Mouse (Mus musculus) frontal cortex, adult 2 months (tissue): ENCODE measurements at regions not wholly inside any gene's neighbourhood (a gene's known extent, or its start where the extent isn't known, plus 50 kb on each side); places are given as distances from the start of the nearest gene placed in this dataset.

ENCODE experiments used
- DNase-seq, 2 experiments: peaks; one replicate each; pipeline ENCODE4 v3.0.0; 2022; ENCODE audit warnings: low spot score in 1 of 2; ENCODE audit errors: extremely low spot score in 1 of 2

GRCm38 (mm10) chr13:71657898-71658297, 305.6 kb downstream of the Irx1 start:
- DNase-seq: no peak

GRCm38 (mm10) chr13:71653939-71654467, 309.5 kb downstream of the Irx1 start:
- no peak for DNase-seq

DNA sequence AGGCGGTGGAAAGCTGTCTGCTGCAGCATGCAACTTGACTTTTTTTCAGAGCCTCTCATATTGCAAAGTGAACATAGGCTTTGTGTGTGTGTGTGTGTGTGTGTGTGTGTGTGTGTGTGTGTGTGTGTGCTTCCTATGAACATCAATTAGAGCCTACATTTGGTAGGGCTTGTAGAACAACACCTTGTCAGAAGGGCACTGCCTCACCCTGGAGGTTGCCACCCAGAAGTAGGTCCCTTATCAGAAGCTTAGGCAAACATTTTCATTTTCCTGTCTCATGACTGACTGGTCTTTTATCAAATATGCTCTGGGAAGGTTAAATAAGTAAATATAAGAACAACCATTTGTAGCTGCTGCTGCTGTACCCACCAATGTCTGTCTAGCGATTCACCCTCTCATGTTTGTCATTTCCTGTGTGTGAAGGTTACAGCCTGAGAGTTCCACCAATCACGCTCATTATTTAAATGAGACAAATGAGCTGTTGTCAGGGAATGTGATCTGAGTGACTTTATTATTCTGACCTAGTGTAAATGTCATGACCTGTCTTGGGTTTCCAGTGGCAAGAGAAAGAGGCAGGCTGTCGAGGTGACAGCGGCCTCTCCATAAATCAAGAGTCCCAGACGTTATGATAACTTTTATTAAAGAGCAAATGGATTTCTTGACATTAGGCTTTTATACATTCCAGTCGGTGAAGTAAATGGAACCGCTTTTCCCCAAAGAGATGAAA, 310.1 kb downstream of the Irx1 start:
- no peak for DNase-seq

DNA sequence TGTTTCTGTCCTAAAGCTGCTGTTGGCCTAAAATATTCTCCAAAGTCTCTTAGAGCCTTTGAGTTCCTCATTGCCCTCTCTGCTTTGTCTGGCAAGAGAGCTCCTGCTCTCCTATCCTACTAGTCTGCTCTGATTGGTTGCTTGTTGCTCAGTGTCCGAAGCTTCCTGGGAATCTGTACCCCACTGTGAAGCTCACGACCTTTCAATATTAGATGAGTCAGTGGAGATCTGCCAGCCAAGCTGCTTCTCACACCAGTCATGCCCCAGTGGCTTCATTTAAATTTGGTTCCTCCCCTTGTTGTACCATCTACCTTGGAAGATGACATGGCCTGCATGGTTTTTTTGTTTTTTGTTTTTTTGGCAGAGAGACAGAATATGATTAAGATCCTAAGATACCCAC, 313.6 kb downstream of the Irx1 start:
- DNase-seq: no peak

DNA sequence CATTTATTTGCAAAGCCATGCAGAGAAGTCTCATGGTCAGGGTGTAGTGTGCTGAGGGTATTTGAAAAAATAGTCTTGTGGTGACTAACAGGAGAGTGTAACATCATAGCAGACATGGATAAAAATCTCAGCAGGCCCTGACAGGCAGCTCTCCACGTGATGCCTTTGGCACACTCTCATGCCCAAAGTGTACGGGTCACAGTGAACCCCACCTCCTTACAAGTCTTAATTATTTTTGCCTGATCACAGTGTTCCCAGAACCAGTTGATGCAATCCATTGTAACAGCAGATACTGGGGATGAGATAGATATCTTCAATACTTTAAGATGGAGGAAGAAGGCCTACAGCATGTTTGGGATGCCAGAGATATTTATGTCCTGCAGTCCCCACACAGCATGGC, 314.5 kb downstream of the Irx1 start:
- DNase-seq: no peak

GRCm38 (mm10) chr13:71631447-71631846, 332.1 kb downstream of the Irx1 start:
- peak in 1 of 2 experiments; percentile 1 for DNase-seq

- no peak for DNase-seq
Measured at GRCm38 (mm10) chr13:71617198-71617597, 346.3 kb downstream of the Irx1 start.

GRCm38 (mm10) chr13:71612393-71613179, 350.9 kb downstream of the Irx1 start:
- no peak for DNase-seq

- no peak for DNase-seq
Measured at GRCm38 (mm10) chr13:71582486-71582885, 381.0 kb downstream of the Irx1 start.

DNA sequence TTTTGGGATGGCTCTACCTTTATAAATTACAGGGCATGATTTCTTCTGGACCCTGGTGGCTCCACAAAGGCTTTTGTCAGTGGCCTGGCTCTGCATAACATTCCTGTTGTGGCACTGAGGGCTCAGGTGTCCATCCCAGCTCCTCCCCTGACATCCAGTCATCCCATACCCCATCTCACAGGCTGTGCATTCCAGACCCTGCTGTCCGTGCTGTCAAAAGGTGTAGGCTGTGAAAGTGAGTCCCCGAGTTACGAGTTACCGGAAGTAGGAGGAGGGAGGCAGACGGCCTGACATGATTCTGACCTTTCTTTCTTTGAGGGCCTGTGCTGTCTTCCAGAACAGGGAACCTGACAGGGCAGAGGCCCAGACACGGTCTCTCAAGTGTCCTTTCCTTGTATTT, 397.6 kb downstream of the Irx1 start:
- no peak for DNase-seq

DNA sequence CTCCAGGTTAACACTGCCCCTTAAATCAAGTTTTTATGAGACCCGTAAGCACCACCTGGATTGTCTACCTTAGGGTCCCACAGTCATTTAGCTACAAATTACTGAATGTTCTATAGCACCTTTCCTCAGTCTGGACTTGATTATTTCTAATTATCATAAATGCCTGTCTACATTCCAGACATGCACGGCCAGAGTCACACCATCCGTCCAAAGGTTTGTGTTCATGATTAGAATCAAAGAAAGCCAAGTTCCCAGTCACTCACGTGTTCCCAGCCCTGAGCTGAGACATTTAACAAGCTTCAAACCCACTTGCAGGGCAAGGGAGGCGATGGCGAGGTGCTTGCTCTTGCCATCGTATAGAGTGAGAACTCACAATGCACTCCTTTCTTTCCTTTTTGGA, 398.1 kb downstream of the Irx1 start:
- DNase-seq: no peak

GRCm38 (mm10) chr13:71558477-71559215, 404.9 kb downstream of the Irx1 start:
- DNase-seq: no peak

GRCm38 (mm10) chr13:71555471-71555870, 408.1 kb downstream of the Irx1 start:
- DNase-seq: no peak

- DNase-seq: no peak
Measured at GRCm38 (mm10) chr13:71550109-71550508, 413.4 kb downstream of the Irx1 start.

DNA sequence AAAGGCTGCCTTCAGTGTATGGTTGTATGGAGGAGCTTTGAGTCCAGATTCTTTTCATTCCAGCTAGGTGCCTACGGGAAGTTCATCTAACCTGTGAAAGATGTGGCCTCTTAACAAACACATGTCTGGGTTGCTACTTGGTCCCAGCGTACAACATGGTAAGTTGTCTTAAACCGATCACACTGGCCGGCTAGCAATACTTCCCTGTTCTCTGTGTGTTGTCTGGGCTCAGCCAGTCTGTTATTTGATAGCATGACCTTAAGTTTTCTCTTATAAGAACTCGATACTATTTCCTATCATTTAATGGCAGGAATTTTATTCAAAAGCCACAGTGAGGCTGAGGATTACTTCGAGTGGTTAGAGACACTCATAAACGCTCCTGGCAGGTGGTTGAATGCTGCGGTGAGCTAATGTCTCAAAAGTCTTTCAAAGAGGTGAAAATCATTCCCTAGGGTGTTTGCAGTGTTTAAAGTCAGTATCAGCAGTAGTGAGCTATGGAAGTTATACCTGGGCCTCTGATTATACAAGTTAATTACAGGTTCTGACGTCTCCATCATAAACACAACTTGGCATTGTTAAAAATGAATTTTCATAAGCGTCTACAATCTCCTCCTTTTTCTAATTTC, 414.2 kb downstream of the Irx1 start:
- DNase-seq: no peak

DNA sequence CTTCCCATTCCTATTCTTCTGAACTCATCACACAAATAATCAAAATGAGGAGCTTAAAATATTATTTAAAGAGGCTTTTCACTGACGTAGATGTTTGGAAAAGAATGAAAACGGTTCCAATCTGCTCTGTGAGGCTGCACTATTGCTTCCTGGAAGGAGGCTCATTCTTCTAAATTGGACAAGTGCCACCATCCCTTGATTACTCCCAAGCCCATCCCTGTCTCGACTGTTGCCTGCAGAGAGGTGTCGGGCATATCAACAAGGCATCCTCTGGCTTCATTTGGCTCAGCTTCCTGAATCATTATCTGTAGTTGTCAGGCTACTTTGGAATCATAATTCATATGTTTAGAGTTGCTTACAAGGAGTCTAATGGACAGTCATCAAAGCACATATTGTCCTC, 425.3 kb downstream of the Irx1 start:
- no peak for DNase-seq

DNA sequence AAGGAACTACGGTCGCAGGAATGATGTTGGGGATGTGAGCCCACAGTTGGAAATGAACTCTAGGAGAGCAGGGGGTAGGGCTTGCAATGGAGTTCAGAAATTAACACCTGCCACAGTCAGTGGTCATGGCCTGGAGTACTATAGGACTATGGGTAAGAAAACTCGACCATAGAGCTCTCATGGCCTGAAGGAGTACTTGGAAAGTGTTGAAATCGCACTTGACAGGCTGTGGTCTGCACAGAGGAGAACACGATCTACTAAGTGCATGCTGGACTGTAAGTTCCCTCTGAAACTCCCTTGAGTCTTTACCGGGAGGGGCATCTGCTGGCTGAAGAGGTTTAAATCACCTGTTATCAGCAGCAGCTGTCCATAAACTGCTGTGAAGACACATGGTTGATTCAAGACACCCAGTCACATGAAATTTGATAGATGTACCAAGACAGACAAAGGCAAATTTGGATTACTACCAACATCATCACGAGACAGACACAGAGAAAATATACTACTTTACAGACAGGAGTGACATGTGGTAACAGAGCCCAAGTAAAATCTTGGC, 430.6 kb downstream of the Irx1 start:
- DNase-seq: no peak

DNA sequence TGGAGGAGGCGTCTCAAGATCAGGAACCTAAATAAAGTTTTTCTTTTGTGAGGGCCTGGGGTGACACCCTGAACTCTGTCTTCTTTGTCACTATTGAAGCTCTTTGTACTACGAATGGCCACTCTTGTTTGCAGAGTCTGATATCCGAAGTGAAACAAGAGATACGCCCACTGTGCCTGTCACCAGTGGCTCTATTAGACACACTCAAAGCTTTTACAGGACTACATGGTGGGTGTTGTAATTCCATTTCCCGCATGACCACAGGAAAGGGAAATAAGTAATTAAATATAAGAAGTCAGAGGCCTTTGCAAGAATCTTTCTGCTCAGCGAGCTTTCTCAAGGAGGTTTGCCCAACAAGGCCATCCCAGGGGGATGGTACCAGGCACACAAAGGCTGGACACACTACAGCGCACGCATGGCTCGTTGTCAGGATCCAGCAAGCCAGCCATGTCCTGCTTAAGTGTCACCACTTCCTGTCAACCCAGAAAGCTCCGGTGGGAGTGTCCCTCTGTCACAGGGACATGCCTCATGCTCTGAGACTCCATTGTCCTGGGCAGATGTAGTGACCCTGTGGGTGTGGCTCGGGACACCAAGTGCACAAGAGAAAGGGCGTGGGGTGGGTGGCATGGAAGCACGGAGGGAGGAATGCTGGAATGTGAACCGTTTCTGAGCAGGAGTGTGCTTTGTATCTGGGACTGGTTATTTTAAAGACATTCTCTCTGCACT, 434.0 kb downstream of the Irx1 start:
- DNase-seq: no peak

DNA sequence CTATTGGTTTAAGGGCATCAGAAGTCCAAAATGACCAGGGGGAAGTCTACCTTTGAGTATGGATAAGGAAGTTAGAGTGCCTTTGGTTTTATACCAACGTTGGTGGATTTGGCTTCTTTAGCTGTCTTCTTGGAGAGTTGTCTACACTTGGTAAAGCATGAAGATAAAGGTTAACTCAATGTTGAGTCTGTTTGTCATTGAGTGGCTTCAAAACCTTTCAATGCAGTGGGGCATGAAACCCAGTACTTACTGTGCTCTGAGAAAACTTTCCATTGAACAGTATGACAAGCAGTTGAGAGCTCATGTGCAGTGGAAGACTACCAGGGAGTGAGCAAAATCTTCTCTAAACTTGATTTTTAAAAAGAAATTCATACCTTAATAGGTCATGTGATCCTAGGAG, 445.7 kb downstream of the Irx1 start:
- no peak for DNase-seq

DNA sequence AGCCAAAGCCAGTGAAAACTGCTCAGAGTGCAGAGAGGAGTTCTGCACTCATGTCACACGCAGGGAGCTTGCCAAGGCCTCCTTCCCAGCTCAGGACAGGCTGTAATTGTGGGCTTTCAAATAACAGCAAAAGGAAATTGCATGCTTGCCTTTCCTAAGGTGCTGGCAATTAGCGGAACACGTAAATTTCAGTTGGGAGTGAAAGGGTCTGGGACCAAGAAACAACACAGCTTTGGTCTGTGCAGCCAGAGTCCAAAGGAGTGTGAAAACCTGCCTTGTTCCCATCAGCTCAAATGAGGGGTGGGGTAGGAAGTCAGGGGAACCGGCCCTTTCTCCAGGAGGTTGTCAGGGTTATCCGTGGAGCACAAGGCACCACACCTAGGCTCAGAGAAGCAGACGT, 450.3 kb downstream of the Irx1 start:
- no peak for DNase-seq
